Mouse (Mus musculus): ENCODE measurements around the gene Zdhhc22. TPM values are rescaled to one million over a fixed set of nuclear protein-coding genes. Genes with fewer than 3 reads are reported as not detected.

Zdhhc22 gene
- total and polyA plus RNA-seq, 3 experiments = not detected

- no peak overlapping the region for H3K4me2 ChIP-seq (ENCODE audit: insufficient read depth, low read depth, poor library complexity, severe bottlenecking)
- H3K79me2 ChIP-seq (replicated peaks; ENCODE audit: control insufficient read depth, extremely low read depth, insufficient read depth, poor library complexity, severe bottlenecking) = no peaks in the 10 kb centered on the region
- H3K36me3 ChIP-seq (replicated peaks in 1 of 2; ENCODE audit: control insufficient read depth in 1 of 2, insufficient read depth in 1 of 2, low read length in 1 of 2) = no peaks in the 10 kb centered on the region
- dilution Hi-C loops (cut with MboI; ENCODE audit: extremely low pct_ligation_motif_present, extremely low pct_unique_long_range_greater_than_20kb, low sequenced_read_pairs) (no loop called here), in situ Hi-C loops (cut with MboI; ENCODE audit: low pct_ligation_motif_present, low pct_unique_long_range_greater_than_20kb, low sequenced_read_pairs) (no loop called here)
- no peak overlapping the region for H3K27ac ChIP-seq (ENCODE audit: insufficient read depth, low read depth)
- H3K9me3 ChIP-seq (replicated peaks; ENCODE audit: low read length) = no peaks in the 10 kb centered on the region
- no peak for TF ChIP-seq CHD2 (IDR thresholded peaks at IDR 0.05; ENCODE audit: low read length)
- no peak overlapping the region for H3K9ac ChIP-seq (ENCODE audit: insufficient read depth, low read depth)
- H3K4me3 ChIP-seq (replicated peaks in 1 of 3; ENCODE audit: low read depth in 2 of 3, low read length in 2 of 3, poor library complexity in 1 of 3) = no peak overlapping the region
- H3K4me1 ChIP-seq (ENCODE audit: control insufficient read depth in 1 of 2, insufficient read depth in 2 of 2) = no peaks in the 10 kb centered on the region; a peak in 1 of 4 replicates
- no peak for DNase-seq (ENCODE audit: extremely low read depth)
- peaks cover 72% of the 10 kb centered on the region for H3K27me3 ChIP-seq (replicated peaks)
Observed at GRCm38 (mm10) chr12:87002815-87003214, 12.6 kb upstream of the Zdhhc22 start.

GRCm38 (mm10) chr12:87002209-87002608 is 12.0 kb upstream of the Zdhhc22 start:
- no peak overlapping the region for H3K9ac ChIP-seq (ENCODE audit: insufficient read depth, low read depth)
- in situ Hi-C loops (cut with MboI; ENCODE audit: low pct_ligation_motif_present, low pct_unique_long_range_greater_than_20kb, low sequenced_read_pairs) (no loop called here), dilution Hi-C loops (cut with MboI; ENCODE audit: extremely low pct_ligation_motif_present, extremely low pct_unique_long_range_greater_than_20kb, low sequenced_read_pairs) (no loop called here)
- no peaks in the 10 kb centered on the region; a peak in 1 of 4 replicates for H3K4me1 ChIP-seq (ENCODE audit: control insufficient read depth in 1 of 2, insufficient read depth in 2 of 2)
- no peaks in the 10 kb centered on the region for H3K36me3 ChIP-seq (replicated peaks in 1 of 2; ENCODE audit: control insufficient read depth in 1 of 2, insufficient read depth in 1 of 2, low read length in 1 of 2)
- H3K4me3 ChIP-seq (replicated peaks in 1 of 3; ENCODE audit: low read depth in 2 of 3, low read length in 2 of 3, poor library complexity in 1 of 3) = no peak overlapping the region
- peaks cover 71% of the 10 kb centered on the region for H3K27me3 ChIP-seq (replicated peaks)
- no peak overlapping the region for H3K4me2 ChIP-seq (ENCODE audit: insufficient read depth, low read depth, poor library complexity, severe bottlenecking)
- no peaks in the 10 kb centered on the region for H3K9me3 ChIP-seq (replicated peaks; ENCODE audit: low read length)
- TF ChIP-seq KAT2A (IDR thresholded peaks at IDR 0.05; ENCODE audit: insufficient replicate concordance, low read length) (no peak), EP300 (IDR thresholded peaks at IDR 0.05; ENCODE audit: low read length) (no peak), NRF1 (IDR thresholded peaks at IDR 0.05; ENCODE audit: low read depth, low read length) (no peak), NELFE (IDR thresholded peaks at IDR 0.05; ENCODE audit: low read depth, low read length) (no peak), RCOR1 (conservative IDR thresholded peaks at IDR 0.05; ENCODE audit: low read depth, low read length) (no peak), MAFK (IDR thresholded peaks at IDR 0.05; ENCODE audit: insufficient replicate concordance, low read length) (no peak), MXI1 (IDR thresholded peaks at IDR 0.05; ENCODE audit: low read depth, low read length) (no peak), ETS1 (conservative IDR thresholded peaks at IDR 0.05; ENCODE audit: low read depth, low read length) (no peak), TCF12 (IDR thresholded peaks at IDR 0.05; ENCODE audit: low read depth, low read length) (no peak), GABPA (IDR thresholded peaks at IDR 0.05; ENCODE audit: insufficient replicate concordance, low read depth, low read length) (no peak), MAX (IDR thresholded peaks at IDR 0.05; ENCODE audit: low read length) (no peak), ZKSCAN1 (IDR thresholded peaks at IDR 0.05; ENCODE audit: borderline replicate concordance, low read depth, low read length) (no peak), JUN (IDR thresholded peaks at IDR 0.05; ENCODE audit: insufficient read depth, low read depth, low read length) (no peak), SIN3A (IDR thresholded peaks at IDR 0.05; ENCODE audit: low read length) (no peak), UBTF (IDR thresholded peaks at IDR 0.05; ENCODE audit: low read depth, low read length) (no peak), CHD1 (IDR thresholded peaks at IDR 0.05; ENCODE audit: low read depth, low read length) (no peak), ZC3H11A (IDR thresholded peaks at IDR 0.05; ENCODE audit: low read depth, low read length) (no peak), POLR2A (IDR thresholded peaks at IDR 0.05; ENCODE audit: low read depth, low read length) (no peak), JUND (conservative IDR thresholded peaks at IDR 0.05; ENCODE audit: low read depth, low read length) (no peak), IRF4 (IDR thresholded peaks at IDR 0.05; ENCODE audit: low read depth, low read length) (no peak)
- DNase-seq (ENCODE audit: extremely low read depth) = no peak
- H3K79me2 ChIP-seq (replicated peaks; ENCODE audit: control insufficient read depth, extremely low read depth, insufficient read depth, poor library complexity, severe bottlenecking) = no peaks in the 10 kb centered on the region
- H3K27ac ChIP-seq (ENCODE audit: insufficient read depth, low read depth) = no peak overlapping the region
